ENCODE assay signal across 22 mouse cellular contexts in the genomic region with DNA sequence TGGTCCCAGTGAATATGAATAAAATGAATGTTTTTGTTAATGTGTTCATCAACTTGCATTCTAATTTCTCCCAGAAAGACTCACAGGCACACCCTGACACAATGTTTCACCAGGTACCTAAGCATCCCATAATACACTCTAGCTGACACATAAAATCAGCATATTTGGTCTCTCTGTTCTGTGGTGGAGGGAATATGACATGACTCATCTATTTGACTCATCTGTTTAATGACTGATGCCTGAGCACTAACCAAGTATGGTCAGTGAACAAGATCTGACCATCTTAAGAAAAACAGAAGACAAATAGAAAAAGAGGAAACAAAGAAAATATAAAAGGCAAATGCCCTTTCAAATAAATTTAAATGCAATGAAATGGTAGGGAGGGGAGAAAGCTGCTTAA.
"Had no signal": no experiment of that assay in that cellular context is flagged by ENCODE, and none has a peak within 500 bp of the region (broad histone marks: within the 10 kb centered on the region; RNA-seq: fewer than 3 reads in every experiment).

No protein-coding gene starts in this region.

- DNase-seq: gastrocnemius, postnatal 14 days; gastrocnemius, postnatal 36 days; heart, adult 2 months; heart, postnatal 10 days; heart, postnatal 4 days; kidney, adult 18-20 months; kidney, adult 8-10 months; kidney, postnatal 10 days; kidney, postnatal 25 days; kidney, postnatal 4 days; liver; liver, embryonic 13.5 days had no signal

- H3K36me3 ChIP-seq: hindbrain, embryonic 10.5 days; hindbrain, embryonic 12.5 days; intestine, embryonic 15.5 days; limb, embryonic 10.5 days; limb, embryonic 12.5 days; liver, embryonic 13.5 days; liver, embryonic 15.5 days had no signal

- H3K4me2 ChIP-seq: heart, embryonic 11.5 days; hindbrain, embryonic 12.5 days; hindbrain, embryonic 14.5 days; intestine, embryonic 15.5 days; limb, embryonic 12.5 days; liver, embryonic 11.5 days; liver, embryonic 13.5 days; liver, embryonic 15.5 days had no signal

- H3K27me3 ChIP-seq: hindbrain, embryonic 12.5 days; intestine, embryonic 15.5 days; limb, embryonic 12.5 days; liver, embryonic 13.5 days; liver, embryonic 15.5 days had no signal

- H3K4me3 ChIP-seq: heart, adult 2 months; hindbrain, embryonic 10.5 days; hindbrain, embryonic 12.5 days; intestine, embryonic 15.5 days; layer of hippocampus, adult 2 months; limb, embryonic 10.5 days; limb, embryonic 12.5 days; liver, embryonic 13.5 days; liver, embryonic 15.5 days had no signal
